Mouse (Mus musculus) midbrain, embryonic 10.5 days (tissue): ENCODE data around the gene Fam111a. TPM values are rescaled to one million over a fixed set of nuclear protein-coding genes. Genes with fewer than 3 reads are reported as not detected.

Experiments
- DNase-seq: peaks from one replicate; pipeline ENCODE4 v3.0.0-alpha.2; 2017; ENCODE audit warnings: low spot score
- H3K27ac ChIP-seq: fragments of 300-500 bp; sonication (generic); replicated peaks from 2 replicates; pipeline ENCODE4 v1.5.1; 2016; ENCODE audit warnings: mild to moderate bottlenecking
- H3K27me3 ChIP-seq: fragments of 300-500 bp; sonication (generic); 2 replicates; pipeline ENCODE4 v1.6.1; 2016; ENCODE audit warnings: low read depth, mild to moderate bottlenecking; ENCODE audit not compliant: poor library complexity, severe bottlenecking
- H3K36me3 ChIP-seq: fragments of 300-500 bp; sonication (generic); 2 replicates; pipeline ENCODE4 v1.6.1; 2016; ENCODE audit warnings: mild to moderate bottlenecking, moderate library complexity
- H3K4me1 ChIP-seq: fragments of 300-500 bp; sonication (generic); 2 replicates; pipeline ENCODE4 v1.6.1; 2016
- H3K4me3 ChIP-seq: fragments of 300-500 bp; sonication (generic); 2 replicates; pipeline ENCODE4 v1.5.1; 2016; ENCODE audit warnings: mild to moderate bottlenecking, moderate library complexity
- H3K9me3 ChIP-seq: fragments of 300-500 bp; sonication (generic); replicated peaks from 2 replicates; pipeline ENCODE4 v1.6.1; 2016; ENCODE audit warnings: mild to moderate bottlenecking
- WGBS: fragments of 180-500 bp; shearing (Covaris S2); methylation state at CpG from one replicate; pipeline ENCODE4 v1.1.7; 2016; 5-methylcytosine and 5-hydroxymethylcytosine counted together
- polyA plus RNA-seq: library from polyadenylated mRNA; unstranded; fragments of >200 nt; fragmentation: Nextera tagmentation; extraction: Ambion mirVana; gene quantifications from 2 replicates; pipeline ENCODE4 v1.2.1, GENCODE M21; 2016

Fam111a gene
- polyA plus RNA-seq, 1 experiment from 2014 or later = 21.0 TPM

DNA sequence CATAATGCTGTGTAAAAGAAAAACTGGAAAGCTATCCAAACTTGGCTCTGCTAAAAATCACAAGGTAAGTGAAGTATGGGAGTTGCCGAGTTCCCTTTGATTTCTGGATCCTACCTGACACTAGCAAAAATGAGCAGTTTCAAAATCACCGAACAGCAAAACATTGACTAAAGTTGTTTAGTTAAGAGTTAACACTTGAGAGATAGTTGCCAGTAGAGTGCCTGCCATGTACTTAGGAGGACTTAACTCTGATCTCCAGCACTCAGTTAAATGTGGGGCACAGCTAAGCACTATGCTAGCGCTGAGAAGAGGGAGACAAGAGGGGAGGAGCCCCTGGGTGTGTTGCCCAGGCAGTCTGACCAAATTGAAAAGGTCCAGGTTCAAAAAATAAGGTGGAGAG, 53.1 kb downstream of the Fam111a start:
- H3K36me3 ChIP-seq = no peaks in the 10 kb centered on the region
- no peak overlapping the region for H3K4me3 ChIP-seq
- no peak overlapping the region for H3K27ac ChIP-seq
- 75% methylated on average over 3 of the region's 3 CpGs for WGBS
- no peaks in the 10 kb centered on the region for H3K9me3 ChIP-seq
- DNase-seq = no peak
- peaks cover 18% of the 10 kb centered on the region for H3K27me3 ChIP-seq
- H3K4me1 ChIP-seq = peaks cover 15% of the 10 kb centered on the region

DNA sequence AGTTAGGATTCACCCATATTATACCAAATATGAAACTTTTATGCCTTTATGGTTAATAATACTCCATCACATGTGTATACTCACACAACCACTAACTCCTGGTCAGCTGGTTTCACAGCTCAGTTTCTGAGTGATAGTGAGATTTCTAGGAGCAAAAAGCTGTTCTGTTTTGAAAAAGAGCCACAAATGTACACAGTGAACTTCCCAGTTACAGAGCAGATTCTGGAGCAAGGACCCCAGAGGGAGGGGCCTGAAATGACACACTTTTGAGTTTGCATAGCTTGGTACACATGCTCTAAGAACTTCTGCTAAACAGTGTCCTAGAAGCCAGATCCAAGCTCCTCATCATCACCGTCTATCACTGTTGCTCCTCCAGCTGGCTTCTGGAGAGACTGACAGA, 54.1 kb downstream of the Fam111a start, which contains the start of gene Gm4952:
Gm4952 (plus strand) TSS at position 301 of the 400 bp plus-strand sequence.
- no peak within 1 kb of the TSS for H3K4me3 ChIP-seq
- no peaks in the 10 kb centered on the region for H3K36me3 ChIP-seq
- WGBS = 71% methylated on average over 1 of the region's 1 CpGs
- no peak within 1 kb of the TSS for H3K27ac ChIP-seq
- no peak for DNase-seq
- no peaks in the 10 kb centered on the region for H3K9me3 ChIP-seq
- peaks cover 15% of the 10 kb centered on the region for H3K4me1 ChIP-seq
- peaks cover 18% of the 10 kb centered on the region for H3K27me3 ChIP-seq

DNA sequence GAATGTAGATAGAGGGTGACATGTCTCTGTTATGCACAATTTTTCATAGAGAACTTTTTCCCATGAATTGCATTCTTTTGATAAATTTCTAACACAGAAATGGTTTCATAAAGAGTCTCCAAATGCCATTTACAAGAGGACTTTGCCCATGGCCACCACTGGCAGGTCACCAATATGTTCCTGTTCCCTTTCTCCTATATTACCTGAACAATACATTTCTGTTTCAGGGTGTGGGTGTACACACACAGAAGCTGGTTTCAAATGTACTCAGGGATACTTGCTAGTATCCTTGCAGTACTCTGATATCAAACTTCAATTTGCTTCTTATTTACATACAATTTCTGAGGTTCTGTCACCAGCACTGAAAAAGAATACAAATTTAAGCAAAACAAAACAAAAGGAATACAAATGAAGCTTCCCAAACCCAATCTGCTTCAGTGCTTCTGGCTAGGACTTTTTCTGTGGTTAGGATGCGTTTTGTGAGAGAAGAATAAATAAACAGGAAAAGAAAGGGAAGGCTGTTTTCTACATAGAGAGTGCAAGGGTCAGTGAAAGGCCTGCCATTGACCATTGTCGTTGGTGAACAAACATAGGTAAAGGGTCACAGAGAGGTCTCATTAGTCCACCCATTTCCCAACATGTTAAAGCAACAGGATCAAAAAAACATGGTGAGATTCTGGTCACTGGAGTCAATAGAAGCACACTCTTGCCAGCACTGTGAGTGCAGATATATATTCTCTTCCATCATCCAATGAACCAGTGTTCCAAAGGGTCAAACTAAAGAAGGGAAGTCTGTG, 55.3 kb downstream of the Fam111a start:
- 51% methylated on average over 2 of the region's 2 CpGs for WGBS
- no peaks in the 10 kb centered on the region for H3K9me3 ChIP-seq
- no peak for DNase-seq
- H3K4me1 ChIP-seq = peaks cover 10% of the 10 kb centered on the region
- H3K27ac ChIP-seq = no peak overlapping the region
- no peak overlapping the region for H3K4me3 ChIP-seq
- H3K36me3 ChIP-seq = no peaks in the 10 kb centered on the region
- peaks cover 13% of the 10 kb centered on the region for H3K27me3 ChIP-seq

DNA sequence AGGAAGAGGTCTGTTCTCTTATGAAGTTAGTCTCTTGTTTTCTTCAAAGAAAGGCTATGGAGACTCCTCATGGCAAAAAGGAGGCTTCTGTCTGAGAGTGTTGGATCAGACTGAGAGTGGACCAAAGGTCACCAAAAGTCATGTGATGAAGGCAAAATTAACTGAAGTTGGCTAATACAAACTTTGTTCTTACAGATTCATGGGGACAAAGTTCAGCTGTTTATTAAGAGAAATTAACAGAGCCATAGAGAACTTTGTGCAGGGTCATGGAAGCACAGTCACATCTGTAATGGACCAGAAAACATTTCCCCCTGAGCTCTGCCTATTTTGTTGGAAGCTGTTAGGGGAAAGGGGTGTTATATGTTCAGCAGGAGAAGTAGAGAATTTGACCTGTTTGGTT, 62.8 kb downstream of the Fam111a start:
- no peak overlapping the region for H3K27ac ChIP-seq
- no peaks in the 10 kb centered on the region for H3K9me3 ChIP-seq
- H3K36me3 ChIP-seq = no peaks in the 10 kb centered on the region
- DNase-seq = no peak
- H3K27me3 ChIP-seq = no peaks in the 10 kb centered on the region
- H3K4me1 ChIP-seq = no peaks in the 10 kb centered on the region
- H3K4me3 ChIP-seq = no peak overlapping the region

DNA sequence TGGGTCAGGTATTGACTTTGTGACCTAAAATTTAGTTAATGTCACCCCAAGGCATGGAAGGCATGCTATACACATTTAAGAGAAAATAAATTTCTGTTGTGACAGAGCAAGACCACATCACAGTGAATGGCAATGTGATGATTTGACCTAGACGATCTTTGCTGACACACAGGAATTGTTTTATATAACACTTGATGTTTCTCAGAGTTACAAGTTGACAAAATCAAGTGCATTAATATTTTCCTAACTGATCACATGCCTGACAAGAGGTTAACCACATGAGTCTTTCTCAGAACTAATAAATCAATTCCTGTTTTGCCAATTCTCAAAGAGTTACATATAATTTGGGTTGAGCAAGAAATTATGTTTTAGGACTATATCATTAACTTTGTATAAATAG, 68.1 kb downstream of the Fam111a start:
- Histone ChIP-seq H3K4me1 (no peaks in the 10 kb centered on the region), H3K4me3 (no peak overlapping the region), H3K27me3 (no peaks in the 10 kb centered on the region), H3K36me3 (no peaks in the 10 kb centered on the region), H3K9me3 (no peaks in the 10 kb centered on the region), H3K27ac (no peak overlapping the region)
- DNase-seq = no peak
- WGBS = 83% methylated on average over 1 of the region's 1 CpGs

DNA sequence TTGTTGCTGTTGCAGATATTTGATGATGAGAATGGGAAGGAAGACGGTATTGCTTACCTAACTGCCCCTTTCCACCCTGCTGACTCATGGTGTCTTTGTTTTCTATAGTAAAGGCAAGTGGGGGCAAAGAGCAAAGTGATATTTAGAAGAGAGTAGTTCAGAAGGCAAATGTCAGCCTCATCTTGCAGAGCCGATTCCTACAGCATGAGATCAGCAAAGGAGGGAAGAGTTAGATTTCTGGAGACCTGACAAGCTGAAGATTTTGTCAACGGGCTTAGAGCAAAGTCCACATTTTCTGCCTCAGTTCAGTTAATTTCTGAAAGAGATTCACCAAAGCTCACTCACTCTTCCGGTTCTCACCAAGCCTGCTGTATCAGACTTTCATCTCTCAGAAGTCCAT, 87.6 kb downstream of the Fam111a start, which contains the start of gene Glyat:
Glyat (plus strand) TSS at position 133 of the 400 bp plus-strand sequence.
- H3K27me3 ChIP-seq = no peaks in the 10 kb centered on the region
- H3K36me3 ChIP-seq = no peaks in the 10 kb centered on the region
- no peak within 1 kb of the TSS for H3K4me3 ChIP-seq
- no peak within 1 kb of the TSS for H3K27ac ChIP-seq
- WGBS = 86% methylated on average over 4 of the region's 4 CpGs
- no peaks in the 10 kb centered on the region for H3K4me1 ChIP-seq
- H3K9me3 ChIP-seq = no peaks in the 10 kb centered on the region
- DNase-seq = no peak

DNA sequence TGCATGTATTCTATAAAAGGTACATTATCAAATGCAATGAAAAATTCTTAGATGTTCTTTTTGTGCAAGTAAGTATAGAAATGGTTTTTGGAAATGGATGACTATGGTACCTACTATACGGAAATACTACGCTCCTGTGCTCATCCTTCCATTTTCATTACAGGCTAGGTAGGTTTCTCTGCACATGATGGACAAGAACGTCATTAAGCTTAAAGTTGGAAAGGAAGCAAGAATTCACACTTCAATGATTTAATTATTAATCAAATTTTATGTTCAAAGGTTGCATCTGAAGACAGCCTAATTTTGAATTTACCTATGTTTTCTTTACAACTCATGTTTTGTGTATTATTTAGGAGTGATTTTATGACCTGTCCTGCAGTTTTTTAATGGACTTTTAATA, 88.7 kb downstream of the Fam111a start:
- Histone ChIP-seq H3K9me3 (no peaks in the 10 kb centered on the region), H3K27ac (no peak overlapping the region), H3K4me3 (no peak overlapping the region), H3K27me3 (no peaks in the 10 kb centered on the region), H3K36me3 (no peaks in the 10 kb centered on the region), H3K4me1 (no peaks in the 10 kb centered on the region)
- no peak for DNase-seq
- WGBS = 90% methylated on average over 3 of the region's 3 CpGs

DNA sequence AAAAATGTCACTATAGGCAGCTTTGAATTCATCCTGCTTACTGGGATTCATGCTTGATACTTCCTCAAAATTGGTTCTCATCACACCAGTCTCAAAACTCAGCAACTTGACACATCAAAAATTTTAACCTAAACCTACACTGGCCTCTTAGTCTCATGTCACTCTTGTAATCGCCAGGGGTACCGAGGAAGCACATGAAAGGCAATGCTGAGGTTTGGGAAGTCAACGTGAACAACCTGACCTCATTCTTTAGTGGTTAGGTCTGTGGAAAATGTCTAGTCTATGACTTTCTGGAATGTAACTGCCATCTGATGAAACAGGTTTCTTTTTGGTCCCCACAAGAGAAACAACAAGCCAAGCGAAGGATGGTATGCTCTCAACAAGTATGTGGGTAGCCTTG, 89.4 kb downstream of the Fam111a start:
- H3K9me3 ChIP-seq = no peaks in the 10 kb centered on the region
- H3K36me3 ChIP-seq = no peaks in the 10 kb centered on the region
- 92% methylated on average over 4 of the region's 4 CpGs for WGBS

DNA sequence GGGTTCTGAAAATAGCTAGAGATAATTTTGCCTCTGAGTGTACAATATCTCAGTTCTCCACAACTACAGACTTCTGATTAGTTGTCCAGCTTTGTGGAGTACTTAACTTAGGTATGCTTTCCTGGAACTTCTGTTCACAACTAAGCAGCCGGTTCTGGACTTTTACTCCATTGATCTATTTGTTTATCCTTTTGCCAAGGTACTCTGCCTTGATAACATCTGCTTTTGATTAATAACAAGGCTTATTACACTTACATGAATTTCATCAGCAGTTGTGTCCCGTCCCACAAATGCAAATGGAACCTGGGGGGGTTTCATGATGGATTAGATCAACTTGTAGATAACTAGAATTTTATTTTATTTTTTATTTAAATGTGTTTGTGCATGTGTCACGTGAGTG, 91.3 kb downstream of the Fam111a start:
- 81% methylated on average over 3 of the region's 3 CpGs for WGBS
- no peak overlapping the region for H3K27ac ChIP-seq
- no peaks in the 10 kb centered on the region for H3K27me3 ChIP-seq
- H3K9me3 ChIP-seq = no peaks in the 10 kb centered on the region
- H3K4me1 ChIP-seq = no peaks in the 10 kb centered on the region
- no peak overlapping the region for H3K4me3 ChIP-seq
- DNase-seq = no peak
- H3K36me3 ChIP-seq = no peaks in the 10 kb centered on the region

More for the DNA sequence above, 89.4 kb downstream of the Fam111a start:
- Histone ChIP-seq H3K27me3 (no peaks in the 10 kb centered on the region), H3K4me1 (no peaks in the 10 kb centered on the region), H3K27ac (no peak overlapping the region), H3K4me3 (no peak overlapping the region)
- DNase-seq = no peak

DNA sequence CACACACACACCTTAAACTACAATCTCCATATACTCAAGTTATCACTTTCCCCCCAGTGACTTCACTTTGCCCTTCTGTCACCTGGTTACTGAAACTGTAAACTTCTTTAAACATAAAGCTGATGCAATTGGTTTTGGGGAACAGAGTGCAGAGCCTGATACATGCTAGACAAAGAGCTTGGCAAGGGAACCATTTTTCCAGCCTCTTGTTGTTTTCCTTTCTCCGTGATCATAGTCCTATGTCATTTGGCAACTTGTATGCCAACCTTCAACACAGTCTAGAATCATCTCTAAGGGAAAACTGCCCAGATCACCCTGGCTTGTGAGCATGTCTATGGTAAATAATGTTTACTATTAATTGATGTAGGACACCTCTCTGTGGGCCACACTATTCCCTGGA, 92.5 kb downstream of the Fam111a start:
- H3K4me3 ChIP-seq = no peak overlapping the region
- no peaks in the 10 kb centered on the region for H3K27me3 ChIP-seq

More for the DNA sequence above, 92.5 kb downstream of the Fam111a start:
- H3K4me1 ChIP-seq = no peaks in the 10 kb centered on the region
- no peaks in the 10 kb centered on the region for H3K9me3 ChIP-seq
- H3K36me3 ChIP-seq = no peaks in the 10 kb centered on the region
- WGBS = 88% methylated on average over 1 of the region's 1 CpGs
- DNase-seq = no peak
- H3K27ac ChIP-seq = no peak overlapping the region

Other genes with a start within 250 kb of the Fam111a start
- gene Olfr1436, start 246.6 kb upstream of the Fam111a start, polyA plus RNA-seq = not detected in 2 replicates
- not detected in 2 replicates for gene Olfr1437, start 220.6 kb upstream of the Fam111a start, polyA plus RNA-seq
- gene Olfr1438-ps1, start 209.8 kb upstream of the Fam111a start, polyA plus RNA-seq = not detected in 2 replicates
- gene Olfr1440, start 158.5 kb upstream of the Fam111a start, polyA plus RNA-seq = not detected in 2 replicates
- gene Olfr1441, start 128.3 kb upstream of the Fam111a start, polyA plus RNA-seq = not detected in 2 replicates
- gene Pfpl, start 117.8 kb upstream of the Fam111a start, polyA plus RNA-seq = not detected in 2 replicates
- gene Mpeg1, start 85.0 kb upstream of the Fam111a start, polyA plus RNA-seq = 0.19 and 0.40 TPM in 2 replicates
- 54.9 and 59.2 TPM in 2 replicates for gene Dtx4, start 44.3 kb upstream of the Fam111a start, polyA plus RNA-seq
- not detected in 2 replicates for gene Gm4952, start 54.2 kb downstream of the Fam111a start, polyA plus RNA-seq
- gene Glyat, start 87.6 kb downstream of the Fam111a start, polyA plus RNA-seq = not detected in 2 replicates
- gene Olfr1442, start 124.7 kb downstream of the Fam111a start, polyA plus RNA-seq = not detected in 2 replicates
- gene Olfr1443, start 132.4 kb downstream of the Fam111a start, polyA plus RNA-seq = not detected in 2 replicates
- not detected in 2 replicates for gene Keg1, start 150.0 kb downstream of the Fam111a start, polyA plus RNA-seq
- 1.5 and 2.0 TPM in 2 replicates for gene Cntf, start 219.9 kb downstream of the Fam111a start, polyA plus RNA-seq